Mouse (Mus musculus) liver, embryonic 14.5 days (tissue): ENCODE results near the gene Gli2.

Source experiments
- CTCF ChIP-seq: IDR thresholded peaks from 2 replicates; pipeline ENCODE4 v1.5.1; 2016; ENCODE audit warnings: antibody characterized with exemption, low read depth, control low read depth
- EP300 ChIP-seq: IDR thresholded peaks from 2 replicates; pipeline ENCODE4 v1.6.1; 2016; ENCODE audit warnings: antibody characterized with exemption, low read depth

- TF ChIP-seq CTCF (no peak), EP300 (no peak)
These were observed 1.0 kb upstream of the Gli2 start for GRCm38 (mm10) chr1:119054468-119054867.
